Mouse (Mus musculus) T-helper 1 cell (primary cell): ENCODE measurements at regions not wholly inside any gene's neighbourhood (a gene's known extent, or its start where the extent isn't known, plus 50 kb on each side); places are given as distances from the start of the nearest gene placed in this dataset.

Experiments
- in situ Hi-C: fragments of 300-600 bp; cut with MboI, MseI; formaldehyde crosslinking; loops from one replicate; pipeline ENCODE4 v1.15.1; 2025; ENCODE audit warnings: high pct_unique_total_duplicates

DNA sequence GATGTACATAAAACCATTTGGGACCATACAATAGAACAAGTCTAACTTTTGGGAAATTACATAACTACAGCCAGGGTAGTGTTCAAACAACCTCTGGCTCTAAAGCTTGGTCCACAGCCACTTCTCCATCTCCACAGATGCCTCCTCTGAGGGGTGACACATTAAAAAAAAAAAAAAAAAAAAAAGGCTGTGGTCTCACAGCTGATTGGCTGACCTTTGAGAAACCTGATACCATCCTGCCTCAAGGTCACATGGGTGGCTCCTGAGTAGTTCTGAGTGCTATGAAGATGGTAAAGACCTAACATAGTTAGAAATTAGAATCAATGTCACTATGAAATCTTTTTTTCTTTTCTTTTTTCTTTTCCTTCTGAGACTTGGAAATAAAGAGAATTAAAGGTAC, 102.4 kb downstream of the Tmem182 start:
- in situ Hi-C loops, result no loop called here

- in situ Hi-C loops, result no loop called here
These were observed 108.2 kb downstream of the Tmem182 start for GRCm38 (mm10) chr1:40913591-40913990.

DNA sequence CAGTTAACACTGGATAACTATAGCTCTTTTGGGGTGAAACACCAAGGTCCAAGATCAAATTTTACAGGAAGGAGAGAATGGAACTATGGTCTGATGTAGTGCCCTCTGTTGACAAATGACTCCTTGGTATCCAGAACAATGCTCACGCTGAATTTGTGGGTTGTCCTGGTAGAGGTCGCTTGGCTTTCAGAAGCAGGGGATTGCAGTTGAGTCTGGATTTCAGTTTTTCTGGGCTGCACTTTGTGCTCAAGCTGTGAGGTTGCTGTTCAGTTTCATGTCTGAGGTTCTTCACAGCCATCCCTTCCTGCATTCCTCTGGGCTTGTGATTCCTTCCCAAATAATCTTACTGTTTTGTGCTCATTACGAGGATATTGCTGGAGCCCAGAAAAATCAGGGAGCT, 118.9 kb downstream of the Tmem182 start:
- in situ Hi-C loops, result no loop called here

GRCm38 (mm10) chr1:40924780-40925179, 119.4 kb downstream of the Tmem182 start:
- in situ Hi-C loops, result no loop called here

DNA sequence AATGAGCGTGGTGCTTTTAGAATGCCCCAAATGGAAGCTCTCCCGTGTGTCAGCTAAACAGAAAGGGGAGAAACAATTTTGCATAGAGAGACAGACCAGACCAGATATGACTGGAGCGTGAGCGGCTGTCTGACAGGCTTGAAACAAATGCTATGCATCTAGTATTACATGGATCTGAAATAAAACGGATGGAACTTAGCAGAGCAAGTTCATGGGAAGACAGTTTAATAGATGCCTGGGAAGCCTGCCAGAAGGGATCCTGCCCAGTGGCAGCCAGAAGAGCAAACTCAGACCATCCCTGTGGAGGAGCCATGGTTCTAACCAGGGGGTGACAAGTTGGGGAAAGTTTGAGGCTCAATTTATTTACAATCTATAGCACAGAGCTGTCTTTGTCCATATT, 126.0 kb downstream of the Tmem182 start:
- in situ Hi-C loops, result no loop called here

GRCm38 (mm10) chr1:40936729-40937128, 131.3 kb downstream of the Tmem182 start:
- in situ Hi-C loops, result no loop called here

GRCm38 (mm10) chr1:40942751-40943150, 137.3 kb downstream of the Tmem182 start:
- in situ Hi-C loops, result no loop called here

GRCm38 (mm10) chr1:40943165-40943564, 137.8 kb downstream of the Tmem182 start:
- in situ Hi-C loops, result no loop called here

DNA sequence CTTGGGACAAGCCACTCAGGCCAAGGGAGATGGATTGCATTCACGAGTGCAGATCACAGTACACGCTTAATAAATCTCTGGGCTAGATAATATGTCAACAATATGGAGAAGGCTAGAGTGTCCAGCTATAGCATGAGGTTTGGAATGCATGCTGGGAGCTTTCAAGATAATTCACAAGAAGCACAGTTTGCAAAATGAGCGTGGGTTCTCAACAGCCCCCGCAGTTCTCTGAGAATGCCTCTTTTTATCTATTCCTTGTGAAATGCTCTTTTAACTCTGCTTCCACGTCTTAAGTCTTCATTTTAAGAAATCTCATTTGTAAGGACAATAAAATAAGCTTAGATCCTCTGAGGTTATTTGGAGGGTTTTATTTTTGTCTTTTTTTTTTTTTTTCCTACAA, 145.2 kb downstream of the Tmem182 start:
- in situ Hi-C loops, result no loop called here

GRCm38 (mm10) chr1:40954720-40955163, 149.3 kb downstream of the Tmem182 start:
- in situ Hi-C loops, result no loop called here

DNA sequence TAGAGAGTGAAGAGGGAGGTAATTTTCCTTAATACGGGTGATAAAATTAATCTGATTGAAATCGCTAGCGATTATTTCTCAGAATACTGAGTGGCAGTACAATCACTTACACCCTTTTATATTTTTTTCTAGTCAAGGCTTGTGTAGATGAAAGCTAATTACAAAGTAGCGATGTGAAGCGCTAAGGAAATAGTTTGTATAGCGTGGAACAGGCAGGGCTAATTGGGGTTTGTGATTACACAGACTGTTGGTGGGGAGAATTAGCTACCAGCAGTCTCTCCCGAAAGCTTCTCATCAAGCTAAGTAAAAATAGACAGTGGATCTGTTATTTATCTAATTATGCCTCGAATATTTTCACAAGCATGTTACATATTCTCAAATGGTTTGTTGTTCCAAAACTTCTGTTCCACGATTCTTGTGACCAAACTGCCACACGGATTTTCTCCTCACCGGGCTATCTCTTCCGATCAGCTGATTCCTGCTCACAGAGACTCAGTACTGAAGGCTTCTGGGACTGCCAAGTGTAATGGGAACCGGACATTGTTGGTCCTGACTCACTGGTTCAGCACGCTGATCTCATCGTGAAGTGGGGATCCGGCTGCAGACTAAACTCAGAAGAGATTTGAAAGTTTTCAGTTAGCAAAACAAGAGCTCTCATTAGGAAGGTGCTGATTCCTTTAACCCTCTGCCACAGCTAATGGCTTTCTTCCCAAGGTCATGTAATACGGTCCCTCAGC, 162.5 kb downstream of the Tmem182 start:
- in situ Hi-C loops, result no loop called here

DNA sequence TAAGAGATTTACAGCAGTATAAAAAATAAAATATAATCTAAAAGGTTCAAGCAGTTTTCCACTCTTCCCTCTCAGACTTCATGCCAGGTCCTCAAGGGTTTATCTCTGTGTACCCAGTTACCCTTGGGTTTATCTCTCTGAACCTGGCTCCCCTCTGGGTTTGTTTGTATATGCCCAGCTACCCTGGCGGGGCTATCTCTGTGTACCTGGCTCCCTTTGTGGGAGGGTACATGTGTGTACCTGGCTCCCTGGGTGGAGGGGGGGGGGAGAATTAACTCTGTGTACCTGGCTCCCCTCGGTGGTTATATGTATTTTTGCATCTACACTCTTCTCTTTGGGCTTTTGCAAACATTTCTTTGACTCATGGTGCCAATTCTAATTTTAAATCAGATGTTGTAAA, 178.4 kb downstream of the Tmem182 start:
- in situ Hi-C loops, result no loop called here

DNA sequence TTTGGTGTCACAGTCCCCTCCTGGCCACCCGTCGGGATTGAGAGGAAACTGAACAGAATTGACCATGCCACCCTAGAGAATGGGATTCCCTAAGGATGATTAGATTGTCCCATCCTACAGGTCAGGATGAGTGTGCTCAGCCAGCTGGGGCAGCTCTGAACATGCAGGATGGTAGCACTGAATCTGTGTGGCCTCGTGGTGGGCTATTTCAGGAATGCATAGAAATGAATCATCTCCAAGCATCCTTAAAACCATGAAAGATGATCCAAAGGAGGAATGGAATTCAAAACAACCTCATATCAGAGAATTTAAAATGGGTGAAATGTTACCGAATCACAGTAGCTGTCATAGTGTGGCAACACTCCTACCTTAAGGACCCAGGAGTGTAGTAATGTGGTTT, 187.9 kb downstream of the Tmem182 start:
- in situ Hi-C loops, result no loop called here

DNA sequence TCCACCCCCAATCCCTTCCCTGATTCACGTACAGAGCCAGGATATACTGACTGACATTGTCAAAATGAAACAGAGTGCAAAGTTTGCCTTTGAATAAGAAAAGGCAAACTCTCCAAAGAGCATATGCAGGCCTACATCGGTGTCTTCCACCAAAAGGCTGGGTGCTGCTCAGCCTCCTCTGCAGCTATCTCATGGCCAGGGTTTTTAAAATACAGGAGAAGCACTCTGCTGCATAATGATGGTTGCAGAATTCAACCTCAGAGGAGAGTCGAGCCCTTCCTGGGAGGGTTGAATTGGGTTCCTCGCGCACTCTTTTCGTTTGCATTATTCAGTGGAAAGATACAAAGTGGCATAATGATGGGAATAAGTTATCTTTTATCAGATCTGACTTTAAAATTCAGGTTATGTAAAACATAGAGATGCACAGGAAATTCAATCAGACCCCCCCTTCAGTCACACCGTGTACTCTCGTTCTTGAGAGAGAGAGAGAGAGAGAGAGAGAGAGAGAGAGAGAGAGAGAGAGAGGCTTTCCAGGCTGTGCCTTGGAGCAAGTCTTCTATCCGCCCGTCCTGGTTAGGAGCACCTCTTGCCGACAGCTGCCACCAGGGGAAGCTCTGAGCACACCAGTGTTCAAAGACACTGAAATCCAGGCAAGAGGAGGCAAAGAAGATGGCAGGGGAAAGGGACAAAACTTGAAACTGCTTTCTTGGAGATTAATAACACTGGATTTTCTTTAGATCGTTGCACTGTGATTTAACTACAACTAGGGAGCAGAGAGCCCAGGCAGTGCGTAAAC, 196.0 kb downstream of the Tmem182 start:
- in situ Hi-C loops, result no loop called here

GRCm38 (mm10) chr1:41002006-41002405, 196.6 kb downstream of the Tmem182 start:
- in situ Hi-C loops, result no loop called here

DNA sequence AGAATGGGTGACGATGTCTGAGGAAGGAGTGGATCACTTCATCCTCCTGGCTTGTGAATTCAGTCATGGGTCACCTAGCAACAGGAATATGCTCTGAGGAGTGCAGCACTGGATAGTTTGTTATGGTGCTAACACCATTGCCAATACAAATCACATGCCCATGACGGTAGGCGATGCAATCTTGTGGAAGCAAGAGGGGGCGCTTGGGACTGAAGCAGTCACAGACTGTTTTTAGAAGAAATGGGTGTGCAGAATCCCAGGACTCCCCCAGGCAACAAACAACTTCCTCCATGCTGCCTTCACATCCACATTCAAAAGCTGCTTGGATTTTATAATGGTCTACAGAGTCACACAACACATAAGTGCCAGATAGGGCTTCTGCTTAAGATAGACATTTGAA, 221.5 kb downstream of the Tmem182 start:
- in situ Hi-C loops, result no loop called here

GRCm38 (mm10) chr1:41027540-41027978, 222.2 kb downstream of the Tmem182 start:
- in situ Hi-C loops, result no loop called here

GRCm38 (mm10) chr1:41028021-41028420, 222.6 kb downstream of the Tmem182 start:
- in situ Hi-C loops, result no loop called here

- in situ Hi-C loops, result no loop called here
These were observed 229.9 kb downstream of the Tmem182 start for GRCm38 (mm10) chr1:41035085-41035880.

DNA sequence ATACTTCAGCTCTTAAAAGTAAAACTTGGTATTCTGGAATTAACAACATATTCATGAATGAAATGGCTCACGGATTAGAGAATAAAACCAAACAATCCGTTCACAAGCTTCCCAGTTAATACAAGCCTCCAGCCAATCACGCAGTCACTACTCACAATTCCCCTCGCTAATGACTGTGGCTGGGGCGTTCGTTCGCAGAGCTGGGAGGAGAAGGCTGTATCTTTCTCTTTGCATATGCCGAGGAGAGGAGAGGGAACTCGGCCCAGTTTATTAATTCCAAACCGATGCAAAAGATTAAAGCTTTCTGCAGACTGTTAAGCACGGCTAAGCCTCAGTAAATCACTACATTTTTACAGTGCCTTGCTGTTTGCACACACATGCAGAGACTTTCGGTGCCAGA, 231.5 kb downstream of the Tmem182 start:
- in situ Hi-C loops, result no loop called here

GRCm38 (mm10) chr1:41054426-41054955, 249.1 kb downstream of the Tmem182 start:
- in situ Hi-C loops, result no loop called here

DNA sequence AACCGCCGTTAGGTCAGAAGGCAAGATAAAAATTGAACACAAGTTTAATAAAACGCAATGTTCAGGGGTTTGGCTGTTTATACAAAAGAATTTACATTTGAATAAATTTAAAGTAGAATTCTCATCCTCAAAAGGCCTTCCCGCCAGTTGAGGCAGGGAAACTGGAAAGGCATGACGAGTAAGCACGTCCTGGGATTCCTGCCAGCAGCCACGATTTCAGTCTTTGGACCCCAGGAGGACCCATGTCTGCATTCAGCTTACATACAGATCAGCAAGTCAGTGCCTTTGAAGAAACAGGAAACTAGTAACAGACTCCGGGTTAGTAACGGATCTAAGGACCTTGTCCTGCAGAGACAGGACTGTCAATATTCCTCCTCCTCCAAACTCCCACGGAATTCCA, 250.4 kb downstream of the Tmem182 start:
- in situ Hi-C loops, result no loop called here
